Mouse (Mus musculus) lung, postnatal 4 days (tissue): ENCODE results near the gene Endod1.

Experiments
- DNase-seq, 2 experiments: peaks; one replicate each; pipeline ENCODE4 v3.0.0; 2021

The Endod1 gene

GRCm38 (mm10) chr9:14314477-14314876 is 66.8 kb downstream of the Endod1 start:
- no peak for DNase-seq

- no peak for DNase-seq
Measured at GRCm38 (mm10) chr9:14313968-14314367, 67.3 kb downstream of the Endod1 start.

GRCm38 (mm10) chr9:14307341-14307740 is 74.0 kb downstream of the Endod1 start:
- no peak for DNase-seq

GRCm38 (mm10) chr9:14304262-14304968 is 76.9 kb downstream of the Endod1 start:
- no peak for DNase-seq
